Mouse (Mus musculus): ENCODE data around the gene Wt1. TPM values are rescaled to one million over a fixed set of nuclear protein-coding genes. Genes with fewer than 3 reads are reported as not detected.
A peak's percentile ranks its signal among the peaks of the same experiment; 100 is the strongest.

Wt1 gene
- polyA plus RNA-seq, 1 experiment from 2014 or later = not detected

DNA sequence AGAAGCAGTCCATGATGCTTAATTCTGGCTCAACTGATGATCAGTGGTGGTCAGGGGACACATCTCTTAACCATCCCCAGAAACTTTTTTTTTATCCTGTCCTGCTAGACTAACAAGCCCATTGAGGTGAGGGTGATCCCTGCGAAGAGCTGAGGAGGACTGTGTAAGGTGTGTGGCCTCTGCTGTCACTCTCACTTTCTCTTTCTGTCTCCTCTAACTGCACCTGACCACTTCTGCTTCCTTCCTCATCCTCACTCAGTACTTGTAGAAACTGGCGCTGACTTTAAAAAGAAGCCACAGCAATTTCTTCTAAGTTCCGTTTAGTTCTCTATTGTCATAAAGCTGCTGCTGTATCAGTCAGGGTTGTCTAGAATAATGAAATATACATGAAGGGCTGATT lies 58.8 kb downstream of the Wt1 start:
- no peak for ATAC-seq
- Histone ChIP-seq H3K9me3 (replicated peaks; ENCODE audit: control insufficient read depth, low read length) (no peaks in the 10 kb centered on the region), H3K27ac (ENCODE audit: low read depth, low read length) (no peak overlapping the region), H3K36me3 (ENCODE audit: control insufficient read depth, insufficient read depth, low read length) (no peaks in the 10 kb centered on the region), H3K9ac (ENCODE audit: low read length) (no peak overlapping the region), H3K4me2 (ENCODE audit: low read length) (no peak overlapping the region), H3K4me1 (ENCODE audit: control insufficient read depth, insufficient read depth, low read length) (no peaks in the 10 kb centered on the region), H3K27me3 (replicated peaks; ENCODE audit: control insufficient read depth, insufficient read depth, low read length) (no peaks in the 10 kb centered on the region), H3K4me3 (ENCODE audit: low read depth, low read length) (no peak overlapping the region)
- WGBS = 89% methylated on average over 3 of the region's 3 CpGs
- DNase-seq (ENCODE audit: low spot score) = no peak

DNA sequence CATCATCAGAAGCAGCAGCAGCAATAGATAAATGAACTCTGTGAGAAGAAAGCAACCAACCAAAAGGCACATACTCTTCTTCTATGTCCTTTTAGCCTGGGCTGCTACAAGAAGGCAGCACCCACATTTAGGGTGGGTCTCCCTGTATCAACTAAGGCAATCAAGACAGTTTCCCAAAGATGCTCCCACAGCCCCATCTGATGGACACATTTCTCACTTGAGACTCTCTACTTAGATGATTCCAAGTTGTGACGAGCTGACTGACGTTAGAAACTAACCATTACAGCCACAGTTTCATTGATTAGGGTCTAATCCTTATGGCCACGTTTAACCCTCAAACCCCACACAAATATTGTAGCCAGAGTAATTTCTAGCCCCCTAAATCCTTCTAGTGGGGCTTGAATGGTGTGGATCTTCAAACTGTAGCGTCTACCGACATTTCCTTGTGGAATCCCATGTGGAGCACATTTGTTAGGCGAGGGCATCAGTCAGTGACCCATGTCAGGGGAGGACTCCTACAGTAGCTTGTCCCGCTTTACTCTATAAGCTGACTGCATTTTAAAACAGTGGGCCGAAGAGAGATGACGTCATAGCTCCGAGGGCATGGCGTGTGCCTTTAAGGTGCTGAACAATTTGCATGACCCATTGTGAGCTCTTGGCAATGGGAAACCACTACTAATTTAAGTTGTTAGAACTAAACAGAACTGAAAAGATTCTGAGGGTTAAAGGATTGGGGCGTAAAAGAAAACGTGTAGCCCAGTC lies 59.6 kb downstream of the Wt1 start:
- DNase-seq (ENCODE audit: low spot score) (no peak), ATAC-seq (no peak)
- Histone ChIP-seq H3K4me2 (ENCODE audit: low read length) (no peak overlapping the region), H3K36me3 (ENCODE audit: control insufficient read depth, insufficient read depth, low read length) (no peaks in the 10 kb centered on the region), H3K9me3 (replicated peaks; ENCODE audit: control insufficient read depth, low read length) (no peaks in the 10 kb centered on the region), H3K27me3 (replicated peaks; ENCODE audit: control insufficient read depth, insufficient read depth, low read length) (no peaks in the 10 kb centered on the region), H3K4me1 (ENCODE audit: control insufficient read depth, insufficient read depth, low read length) (no peaks in the 10 kb centered on the region), H3K4me3 (ENCODE audit: low read depth, low read length) (no peak overlapping the region), H3K27ac (ENCODE audit: low read depth, low read length) (no peak overlapping the region), H3K9ac (ENCODE audit: low read length) (no peak overlapping the region)
- WGBS = 73% methylated on average over 13 of the region's 13 CpGs

DNA sequence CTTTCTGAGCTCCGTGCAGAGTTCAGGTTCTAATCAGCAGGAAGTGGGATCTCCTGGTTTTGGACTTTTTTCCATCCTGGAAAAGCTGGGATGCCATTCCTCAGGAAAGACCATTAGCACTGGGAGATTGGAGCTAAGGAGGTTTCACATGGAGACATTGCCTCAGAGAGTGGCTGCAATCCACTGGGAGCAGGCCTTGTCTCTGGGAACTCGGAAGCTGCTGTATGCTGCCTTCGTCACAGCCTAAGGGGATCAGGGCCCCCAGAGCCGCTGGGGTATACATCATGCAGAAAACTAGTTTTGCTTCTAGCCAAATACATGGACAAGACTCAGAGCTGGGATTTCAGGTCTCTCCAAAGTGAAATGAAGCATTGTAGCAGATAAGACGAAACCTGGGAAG lies 60.3 kb downstream of the Wt1 start:
- DNase-seq (ENCODE audit: low spot score) (no peak), ATAC-seq (no peak)
- Histone ChIP-seq H3K4me3 (ENCODE audit: low read depth, low read length) (no peak overlapping the region), H3K9me3 (replicated peaks; ENCODE audit: control insufficient read depth, low read length) (no peaks in the 10 kb centered on the region), H3K27me3 (replicated peaks; ENCODE audit: control insufficient read depth, insufficient read depth, low read length) (no peaks in the 10 kb centered on the region), H3K4me1 (ENCODE audit: control insufficient read depth, insufficient read depth, low read length) (no peaks in the 10 kb centered on the region), H3K9ac (ENCODE audit: low read length) (no peak overlapping the region), H3K27ac (ENCODE audit: low read depth, low read length) (no peak overlapping the region), H3K36me3 (ENCODE audit: control insufficient read depth, insufficient read depth, low read length) (no peaks in the 10 kb centered on the region), H3K4me2 (ENCODE audit: low read length) (no peak overlapping the region)
- WGBS = 79% methylated on average over 5 of the region's 5 CpGs

DNA sequence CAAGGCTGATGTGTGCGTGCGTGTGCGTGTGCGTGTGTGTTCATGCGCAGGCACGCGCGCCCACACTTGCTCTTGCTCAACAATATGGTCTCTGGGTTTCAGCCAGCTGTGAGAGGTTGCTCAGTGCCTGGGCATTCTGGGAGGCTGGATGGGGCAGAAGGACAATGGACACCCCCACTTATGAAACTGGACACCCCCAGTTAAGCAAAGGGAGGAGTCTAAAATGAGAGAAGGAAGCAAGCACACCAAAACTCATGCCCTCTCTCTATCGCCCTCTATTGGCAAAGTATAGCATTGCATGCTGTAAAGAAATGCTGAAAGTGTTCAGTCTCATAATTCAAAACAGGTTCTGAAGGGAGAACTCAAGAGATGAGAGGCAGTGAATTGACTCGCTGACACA lies 61.9 kb downstream of the Wt1 start:
- H3K9me3 ChIP-seq (replicated peaks; ENCODE audit: control insufficient read depth, low read length) = no peaks in the 10 kb centered on the region
- no peak overlapping the region for H3K27ac ChIP-seq (ENCODE audit: low read depth, low read length)
- no peak overlapping the region for H3K9ac ChIP-seq (ENCODE audit: low read length)
- H3K27me3 ChIP-seq (replicated peaks; ENCODE audit: control insufficient read depth, insufficient read depth, low read length) = no peaks in the 10 kb centered on the region
- H3K4me2 ChIP-seq (ENCODE audit: low read length) = no peak overlapping the region
- ATAC-seq = no peak
- WGBS = 81% methylated on average over 10 of the region's 10 CpGs
- H3K36me3 ChIP-seq (ENCODE audit: control insufficient read depth, insufficient read depth, low read length) = no peaks in the 10 kb centered on the region
- no peaks in the 10 kb centered on the region for H3K4me1 ChIP-seq (ENCODE audit: control insufficient read depth, insufficient read depth, low read length)
- DNase-seq (ENCODE audit: low spot score) = peak; percentile 7
- no peak overlapping the region for H3K4me3 ChIP-seq (ENCODE audit: low read depth, low read length)

DNA sequence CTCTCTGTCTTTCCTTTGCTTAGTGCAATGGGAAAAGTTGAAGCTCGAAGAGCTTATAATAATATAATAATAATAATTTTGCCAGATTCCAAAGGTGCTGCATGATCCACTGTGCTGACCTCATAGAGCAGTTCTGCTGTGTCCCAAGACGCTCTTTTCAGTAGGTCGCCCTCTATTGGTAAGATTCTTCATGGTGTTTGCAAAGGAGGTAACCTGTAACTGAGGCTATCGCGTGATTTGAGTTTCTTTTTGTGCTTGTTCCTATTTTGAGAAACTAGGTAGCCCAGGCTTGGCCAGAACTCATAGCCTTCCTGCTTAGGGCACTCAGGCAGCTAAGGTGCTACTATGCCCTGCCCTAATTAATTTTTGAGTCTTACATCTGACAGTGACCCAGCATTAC lies 63.0 kb downstream of the Wt1 start:
- no peaks in the 10 kb centered on the region for H3K36me3 ChIP-seq (ENCODE audit: control insufficient read depth, insufficient read depth, low read length)
- DNase-seq (ENCODE audit: low spot score) = peak; percentile 56
- H3K4me1 ChIP-seq (ENCODE audit: control insufficient read depth, insufficient read depth, low read length) = no peaks in the 10 kb centered on the region
- no peak overlapping the region for H3K9ac ChIP-seq (ENCODE audit: low read length)
- no peak overlapping the region for H3K4me3 ChIP-seq (ENCODE audit: low read depth, low read length)
- 33% methylated on average over 5 of the region's 5 CpGs for WGBS
- no peaks in the 10 kb centered on the region for H3K9me3 ChIP-seq (replicated peaks; ENCODE audit: control insufficient read depth, low read length)
- H3K4me2 ChIP-seq (ENCODE audit: low read length) = no peak overlapping the region
- no peak overlapping the region for H3K27ac ChIP-seq (ENCODE audit: low read depth, low read length)
- ATAC-seq = no peak
- H3K27me3 ChIP-seq (replicated peaks; ENCODE audit: control insufficient read depth, insufficient read depth, low read length) = no peaks in the 10 kb centered on the region

DNA sequence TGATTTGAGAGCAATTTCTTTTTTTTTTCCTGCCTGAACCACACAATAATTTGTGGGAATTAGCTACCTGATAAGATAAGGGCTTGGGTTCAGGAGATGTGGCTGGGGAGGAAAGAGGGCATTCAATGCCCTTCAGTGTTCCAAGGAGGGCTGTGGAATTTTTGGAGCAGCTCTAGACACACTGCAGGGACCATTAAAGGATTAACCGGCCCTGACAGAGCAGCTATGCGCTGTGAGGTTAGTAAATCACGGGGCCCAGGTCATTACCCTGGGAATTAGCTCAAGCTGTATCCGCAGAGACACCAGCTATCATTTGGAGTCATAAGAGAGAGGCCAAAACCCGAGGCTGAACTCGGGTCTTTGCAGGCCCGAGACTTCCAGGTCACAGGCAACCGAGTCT lies 73.8 kb downstream of the Wt1 start:
- H3K4me1 ChIP-seq (ENCODE audit: control insufficient read depth, insufficient read depth, low read length) = no peaks in the 10 kb centered on the region
- H3K4me2 ChIP-seq (ENCODE audit: low read length) = no peak overlapping the region
- no peaks in the 10 kb centered on the region for H3K36me3 ChIP-seq (ENCODE audit: control insufficient read depth, insufficient read depth, low read length)
- DNase-seq (ENCODE audit: low spot score) (no peak), ATAC-seq (no peak)
- H3K9me3 ChIP-seq (replicated peaks; ENCODE audit: control insufficient read depth, low read length) = no peaks in the 10 kb centered on the region
- no peaks in the 10 kb centered on the region for H3K27me3 ChIP-seq (replicated peaks; ENCODE audit: control insufficient read depth, insufficient read depth, low read length)
- no peak overlapping the region for H3K9ac ChIP-seq (ENCODE audit: low read length)
- no peak overlapping the region for H3K4me3 ChIP-seq (ENCODE audit: low read depth, low read length)
- H3K27ac ChIP-seq (ENCODE audit: low read depth, low read length) = no peak overlapping the region
- 31% methylated on average over 8 of the region's 8 CpGs for WGBS

DNA sequence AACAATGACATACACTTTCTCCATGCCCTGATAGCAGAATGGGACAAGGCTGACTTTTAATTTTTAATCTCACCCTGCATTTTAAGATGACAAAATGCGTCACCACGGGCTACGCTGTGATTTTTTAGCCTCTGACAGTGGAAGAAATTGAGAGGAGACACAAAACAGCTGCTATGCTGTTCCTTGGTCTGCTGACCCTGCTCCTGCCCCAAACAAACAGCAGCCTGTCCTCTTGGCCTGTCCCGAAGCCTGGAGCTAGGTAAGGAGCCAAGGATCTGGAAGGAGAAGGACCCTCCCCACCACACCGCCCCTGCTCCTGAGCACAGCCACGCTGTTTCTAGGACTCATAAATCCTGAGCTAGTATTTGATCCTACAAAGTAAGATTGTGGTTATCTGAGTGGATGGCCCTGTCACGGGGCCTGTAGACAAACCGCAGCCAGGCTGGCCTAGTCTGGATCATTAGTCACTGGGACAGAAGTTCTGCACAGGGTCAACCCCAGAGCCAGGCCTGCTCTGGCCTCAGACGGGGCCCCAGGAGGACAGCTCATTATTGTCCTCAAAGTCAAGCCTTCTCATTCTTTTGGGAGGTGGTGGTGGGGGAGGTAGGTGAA lies 80.3 kb downstream of the Wt1 start:
- Histone ChIP-seq H3K4me3 (ENCODE audit: low read depth, low read length) (no peak overlapping the region), H3K27ac (ENCODE audit: low read depth, low read length) (no peak overlapping the region), H3K27me3 (replicated peaks; ENCODE audit: control insufficient read depth, insufficient read depth, low read length) (no peaks in the 10 kb centered on the region), H3K36me3 (ENCODE audit: control insufficient read depth, insufficient read depth, low read length) (no peaks in the 10 kb centered on the region), H3K4me2 (ENCODE audit: low read length) (no peak overlapping the region), H3K9me3 (replicated peaks; ENCODE audit: control insufficient read depth, low read length) (no peaks in the 10 kb centered on the region), H3K4me1 (ENCODE audit: control insufficient read depth, insufficient read depth, low read length) (no peaks in the 10 kb centered on the region), H3K9ac (ENCODE audit: low read length) (no peak overlapping the region)
- 90% methylated on average over 9 of the region's 9 CpGs for WGBS
- ATAC-seq = no peak
- no peak for DNase-seq (ENCODE audit: low spot score)

DNA sequence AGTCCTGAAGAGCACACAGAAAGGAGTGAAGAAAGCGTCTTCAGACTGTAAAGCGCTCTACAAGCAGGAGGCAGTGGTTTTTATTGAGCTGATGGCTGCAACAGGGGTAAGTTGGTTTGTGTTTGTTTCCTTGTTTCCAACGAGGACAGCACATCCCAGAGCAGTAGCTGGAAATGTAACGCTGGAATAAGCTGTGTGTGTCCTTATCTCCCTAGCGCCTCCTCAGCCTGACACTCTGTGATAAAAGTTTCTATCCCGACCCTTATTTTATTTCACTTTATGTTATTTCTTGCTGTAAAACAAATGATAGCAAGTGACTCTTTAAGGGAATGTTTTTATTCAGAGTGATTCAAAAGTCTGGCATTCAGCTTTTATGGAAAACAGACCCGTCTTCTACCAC lies 86.5 kb downstream of the Wt1 start:
- Histone ChIP-seq H3K4me1 (ENCODE audit: control insufficient read depth, insufficient read depth, low read length) (no peaks in the 10 kb centered on the region), H3K27ac (ENCODE audit: low read depth, low read length) (no peak overlapping the region), H3K9ac (ENCODE audit: low read length) (no peak overlapping the region), H3K36me3 (ENCODE audit: control insufficient read depth, insufficient read depth, low read length) (no peaks in the 10 kb centered on the region), H3K27me3 (replicated peaks; ENCODE audit: control insufficient read depth, insufficient read depth, low read length) (no peaks in the 10 kb centered on the region), H3K4me2 (ENCODE audit: low read length) (no peak overlapping the region), H3K4me3 (ENCODE audit: low read depth, low read length) (no peak overlapping the region), H3K9me3 (replicated peaks; ENCODE audit: control insufficient read depth, low read length) (no peaks in the 10 kb centered on the region)
- ATAC-seq (no peak), DNase-seq (ENCODE audit: low spot score) (no peak)
- WGBS = 71% methylated on average over 7 of the region's 7 CpGs

DNA sequence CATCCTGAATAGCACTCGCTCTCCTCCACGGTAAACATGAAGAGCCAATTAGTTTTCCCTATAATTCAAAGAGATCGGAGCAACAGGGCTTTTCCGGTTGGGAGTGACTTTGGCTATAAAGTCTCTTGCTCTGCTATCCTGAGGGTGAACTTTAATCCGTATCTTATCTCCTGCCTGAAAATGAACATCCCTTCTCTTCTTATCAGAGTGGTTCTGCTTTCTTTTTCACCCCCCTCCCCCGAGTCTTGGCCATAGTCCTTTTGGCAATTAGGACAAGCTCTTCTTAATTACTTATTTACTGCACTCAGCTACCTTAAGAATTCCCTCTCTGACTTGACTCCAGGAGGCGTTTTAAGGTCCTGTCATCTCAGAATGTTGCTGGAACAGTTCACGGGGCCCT lies 89.6 kb downstream of the Wt1 start:
- H3K4me3 ChIP-seq (ENCODE audit: low read depth, low read length) = no peak overlapping the region
- no peaks in the 10 kb centered on the region for H3K9me3 ChIP-seq (replicated peaks; ENCODE audit: control insufficient read depth, low read length)
- no peaks in the 10 kb centered on the region for H3K4me1 ChIP-seq (ENCODE audit: control insufficient read depth, insufficient read depth, low read length)
- WGBS = 36% methylated on average over 8 of the region's 8 CpGs
- no peaks in the 10 kb centered on the region for H3K27me3 ChIP-seq (replicated peaks; ENCODE audit: control insufficient read depth, insufficient read depth, low read length)
- H3K27ac ChIP-seq (ENCODE audit: low read depth, low read length) = no peak overlapping the region
- H3K4me2 ChIP-seq (ENCODE audit: low read length) = no peak overlapping the region
- no peak overlapping the region for H3K9ac ChIP-seq (ENCODE audit: low read length)
- no peaks in the 10 kb centered on the region for H3K36me3 ChIP-seq (ENCODE audit: control insufficient read depth, insufficient read depth, low read length)
- DNase-seq (ENCODE audit: low spot score) (no peak), ATAC-seq (no peak)
